Mouse (Mus musculus) ovary, adult 18-20 months (tissue): ENCODE data around the gene Znhit3.
A peak's percentile ranks its signal among the peaks of the same experiment; 100 is the strongest.

Experiments
- DNase-seq: peaks from one replicate; pipeline ENCODE4 v3.0.0; 2022; ENCODE audit warnings: low spot score, mixed read lengths

The Znhit3 gene

DNA sequence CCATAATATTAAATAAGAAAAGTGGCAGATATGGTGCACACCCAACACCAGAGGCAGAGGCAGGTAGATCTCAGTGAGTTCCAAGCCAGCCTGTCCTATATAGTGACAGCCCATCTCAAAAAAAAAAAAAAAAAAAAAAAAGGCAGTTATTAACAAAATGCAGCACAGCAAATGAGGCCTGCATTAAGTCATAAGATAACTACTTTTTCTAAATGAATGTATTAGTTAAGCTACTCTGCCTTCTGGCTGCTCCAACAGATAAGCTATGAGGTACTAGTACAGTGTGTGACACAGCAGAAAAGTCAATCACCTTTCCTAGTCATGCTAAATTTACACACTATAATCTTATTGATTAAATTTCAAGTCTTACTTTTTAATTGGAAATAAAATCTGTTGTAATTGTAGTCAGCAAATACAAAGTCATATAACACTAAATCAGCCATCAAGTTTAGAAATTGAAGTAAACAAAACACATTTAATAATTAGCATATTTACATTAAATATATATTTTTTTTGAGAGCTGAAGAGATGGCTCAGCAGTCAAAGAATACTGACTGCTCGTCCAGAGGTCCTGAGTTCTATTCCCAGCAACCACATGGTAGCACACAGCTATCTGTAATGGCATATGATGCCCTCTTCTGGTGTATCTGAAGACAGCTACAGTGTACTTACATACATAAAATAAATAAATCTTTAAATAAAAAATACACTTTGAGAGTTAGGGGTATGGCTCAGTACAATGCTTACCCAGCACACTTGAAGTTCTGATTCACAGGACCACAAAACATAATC, 42.9 kb downstream of the Znhit3 start:
- DNase-seq: no peak

DNA sequence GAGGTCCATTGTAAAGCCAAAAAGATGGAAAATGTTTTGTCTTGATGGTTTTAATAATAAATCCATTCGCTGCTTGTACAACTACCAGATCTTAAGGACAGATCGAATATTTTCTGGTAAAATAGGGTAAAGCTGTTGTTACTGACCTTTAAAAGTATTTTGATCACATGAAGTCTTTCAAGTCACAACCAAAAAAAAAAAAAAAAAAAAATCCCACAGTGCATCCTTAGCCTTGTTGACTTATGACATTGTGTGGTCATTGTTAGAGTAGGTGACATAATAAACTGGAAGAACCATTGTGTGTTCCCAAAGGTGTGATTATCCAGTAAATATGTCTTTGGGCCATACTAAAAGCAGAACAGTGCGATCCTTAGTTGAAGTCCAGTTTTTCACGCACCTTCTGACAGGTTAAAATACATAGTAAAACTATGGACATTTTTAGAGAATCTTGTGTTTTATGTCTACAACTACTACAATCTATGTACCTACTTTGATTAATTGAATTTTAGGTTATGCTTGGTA, 44.6 kb downstream of the Znhit3 start:
- no peak for DNase-seq

DNA sequence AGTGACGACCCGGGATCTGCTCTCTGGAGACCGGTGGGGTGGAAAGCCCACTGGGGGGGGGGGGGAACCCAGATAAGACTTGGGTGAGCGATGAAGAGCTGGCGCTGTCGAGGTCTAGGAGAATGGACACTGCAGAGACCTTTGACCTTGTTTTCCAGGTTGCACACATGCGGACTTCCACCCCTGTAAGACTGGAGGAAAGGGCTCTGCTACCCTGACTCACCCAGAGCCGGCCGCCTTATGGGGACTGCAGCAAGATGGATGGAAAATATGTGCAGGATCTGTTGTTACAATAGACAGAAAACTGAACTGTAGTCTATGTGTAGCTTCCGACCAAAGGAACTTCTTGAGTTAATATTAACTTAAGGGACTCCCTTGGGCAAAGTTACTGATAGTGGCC, 45.1 kb downstream of the Znhit3 start:
- no peak for DNase-seq

DNA sequence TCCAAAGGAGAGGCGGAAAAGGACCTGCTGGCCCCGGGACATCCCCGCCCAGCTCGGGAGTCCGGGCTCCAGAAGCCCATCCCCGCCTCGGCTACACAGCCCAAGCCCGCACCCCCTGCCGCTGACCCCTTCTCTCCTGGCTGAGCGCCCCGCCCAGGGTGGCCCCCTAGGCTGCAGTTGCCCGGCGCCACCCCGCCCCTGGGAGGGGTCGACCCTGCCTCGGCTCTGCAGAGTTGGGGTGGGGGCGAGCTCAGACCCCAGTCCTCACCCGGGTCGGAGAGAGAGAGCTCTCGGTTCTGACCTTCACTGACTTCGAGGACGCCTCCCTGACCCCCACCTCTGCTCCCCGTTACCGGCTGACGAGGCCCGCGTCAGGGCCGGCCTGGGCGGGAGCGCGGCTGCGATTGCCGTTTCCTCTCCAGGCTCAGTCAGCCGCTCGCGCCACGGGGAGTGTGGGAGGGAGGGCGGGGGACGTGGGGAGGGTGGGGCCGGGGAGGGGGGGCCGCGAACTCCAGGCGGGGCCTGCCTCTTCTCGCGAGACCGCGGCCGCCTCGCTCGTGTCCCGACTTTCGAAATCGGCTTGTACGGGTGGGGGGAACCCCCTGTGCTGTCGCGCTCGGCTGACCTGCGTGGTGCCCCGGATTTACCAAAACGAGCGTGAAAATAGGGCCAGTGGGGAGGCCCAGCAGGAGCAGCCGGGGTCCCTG, 45.7 kb downstream of the Znhit3 start, which contains the start of gene Ggnbp2:
TSS of gene Ggnbp2 (minus strand) at position 481 of the 707 bp plus-strand sequence.
- peak; percentile 90 for DNase-seq

DNA sequence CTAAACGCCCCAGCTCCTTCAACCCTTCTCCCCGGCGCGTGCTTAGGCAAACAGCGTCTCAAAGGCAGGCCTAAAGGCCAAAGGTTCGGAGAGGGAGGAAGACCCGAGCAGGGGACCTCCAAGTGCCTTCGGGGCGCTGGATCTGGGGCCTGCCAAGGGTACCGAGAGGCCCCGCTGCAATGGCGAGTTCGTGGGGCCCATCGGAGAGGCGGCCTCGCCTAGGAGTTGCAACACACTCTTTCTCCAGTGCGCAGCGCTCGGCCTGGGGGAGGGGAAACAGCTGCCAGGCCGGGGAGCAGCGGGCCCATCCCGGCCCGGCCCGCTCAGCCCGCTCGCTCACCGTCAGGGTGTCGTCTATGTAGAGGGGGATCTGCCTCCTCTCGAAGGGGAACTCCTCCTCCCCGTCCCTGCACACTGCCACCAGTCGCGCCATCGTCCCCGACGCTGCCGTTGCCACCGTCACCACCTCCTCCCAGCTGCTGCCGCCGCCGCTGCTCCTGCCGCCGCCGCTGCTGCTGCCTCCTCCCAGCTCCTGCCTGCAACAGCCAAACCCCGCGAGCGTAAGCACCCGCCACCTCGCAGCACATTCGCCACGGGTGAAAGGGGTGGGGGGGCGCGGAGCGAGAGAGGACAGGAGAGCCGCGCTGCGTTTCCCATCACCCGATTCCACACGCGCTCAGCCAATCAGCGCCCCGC, 46.5 kb downstream of the Znhit3 start:
- DNase-seq: peak; percentile 91

DNA sequence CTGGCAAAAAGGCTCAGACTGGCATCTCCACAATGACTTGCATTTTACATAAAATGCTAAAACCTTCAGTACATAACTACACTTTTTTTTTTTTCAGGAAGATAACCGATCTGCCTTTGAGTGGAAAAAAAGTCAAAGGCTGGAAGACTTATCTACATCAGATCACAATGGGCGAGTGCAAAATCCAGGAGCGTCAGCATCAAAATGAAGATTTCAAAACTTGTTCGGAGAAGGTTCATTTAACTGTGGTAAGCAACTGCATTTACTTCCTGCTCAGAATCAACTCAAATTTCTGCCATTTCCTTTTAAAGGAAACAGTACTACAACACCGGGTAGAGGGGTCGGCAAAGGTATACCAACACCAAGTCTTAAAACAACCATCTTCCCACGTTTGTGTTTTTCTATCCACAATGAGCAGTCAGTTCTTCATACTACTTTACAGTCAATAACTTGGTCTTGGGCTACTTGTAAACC, 47.3 kb downstream of the Znhit3 start:
- DNase-seq: no peak

DNA sequence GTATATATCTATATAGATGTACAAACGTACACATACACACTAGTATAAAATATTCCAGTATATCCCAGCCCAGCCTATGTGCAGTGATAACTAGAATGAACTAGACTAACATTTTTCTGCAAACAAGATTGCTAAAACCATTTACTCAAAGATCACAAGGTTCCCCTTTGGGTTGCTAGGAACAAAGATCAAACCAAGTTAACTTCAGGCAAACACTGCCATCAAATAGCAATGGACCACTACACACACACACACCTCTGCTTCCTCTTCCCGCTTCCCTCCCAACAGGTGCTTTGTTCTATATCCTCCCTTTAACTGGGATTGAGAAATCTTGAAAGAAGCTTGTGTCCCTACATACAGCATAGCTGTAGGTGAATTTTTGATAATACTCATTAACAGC, 48.6 kb downstream of the Znhit3 start:
- DNase-seq: no peak

DNA sequence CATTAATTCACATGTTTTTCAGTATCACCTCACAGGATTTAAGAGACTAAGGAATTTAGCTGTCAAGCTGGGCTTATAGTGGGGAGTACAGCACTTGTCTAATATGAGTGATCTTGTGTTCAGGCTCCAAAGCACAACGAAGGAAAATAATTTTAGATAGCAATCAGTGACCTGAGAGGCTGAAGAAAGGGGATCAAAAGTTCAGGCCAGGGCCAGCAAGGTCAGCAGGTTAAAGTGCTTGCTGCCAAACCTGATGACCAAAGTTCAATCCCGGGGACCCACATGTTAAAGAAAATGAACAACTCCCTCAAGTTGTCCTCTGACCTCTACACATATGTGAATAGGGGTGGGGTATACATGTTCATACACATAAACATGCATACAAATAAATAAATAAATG, 50.9 kb downstream of the Znhit3 start:
- DNase-seq: no peak
